Mouse (Mus musculus): Measurements from ENCODE around the gene Rundc1. TPM values are rescaled to one million over a fixed set of nuclear protein-coding genes. Genes with fewer than 3 reads are reported as not detected.
"Not testable (repeated sequence)": the region's sequence is repeated elsewhere in the genome, so short reads cannot be mapped to it uniquely, and the experiment has no call there.

The Rundc1 gene
- total RNA-seq, 2 experiments from 2014 or later = 5.7 to 6.0 TPM

GRCm38 (mm10) chr11:101465101-101465868 lies 40.4 kb downstream of the Rundc1 start:
- ATAC-seq (replicated peaks; ENCODE audit: poor library complexity, severe bottlenecking) = peak; percentile 26

GRCm38 (mm10) chr11:101465869-101466551 lies 41.1 kb downstream of the Rundc1 start, which contains the start of gene Vat1:
TSS of gene Vat1 (minus strand) at chr11:101466230.
- peak; percentile 37 for ATAC-seq (replicated peaks; ENCODE audit: poor library complexity, severe bottlenecking)

DNA sequence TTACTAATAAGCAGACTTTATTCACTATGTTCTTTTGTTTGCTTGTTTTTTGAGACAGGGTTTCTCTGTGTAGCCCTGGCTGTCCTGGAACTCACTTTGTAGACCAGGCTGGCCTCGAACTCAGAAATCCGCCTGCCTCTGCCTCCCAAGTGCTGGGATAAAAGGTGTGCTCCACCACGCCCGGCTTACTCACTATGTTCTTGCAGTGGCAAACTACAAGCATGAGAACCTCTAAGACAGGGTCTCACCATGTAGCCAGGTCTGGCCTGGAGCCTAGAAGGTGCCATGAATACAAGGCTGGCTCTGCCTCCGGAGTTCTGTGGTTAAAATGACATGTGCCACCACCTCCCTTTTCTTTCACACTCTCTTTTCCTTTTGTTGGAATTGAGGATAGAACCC lies 41.7 kb downstream of the Rundc1 start:
- ATAC-seq (replicated peaks; ENCODE audit: poor library complexity, severe bottlenecking) = not testable (repeated sequence)

DNA sequence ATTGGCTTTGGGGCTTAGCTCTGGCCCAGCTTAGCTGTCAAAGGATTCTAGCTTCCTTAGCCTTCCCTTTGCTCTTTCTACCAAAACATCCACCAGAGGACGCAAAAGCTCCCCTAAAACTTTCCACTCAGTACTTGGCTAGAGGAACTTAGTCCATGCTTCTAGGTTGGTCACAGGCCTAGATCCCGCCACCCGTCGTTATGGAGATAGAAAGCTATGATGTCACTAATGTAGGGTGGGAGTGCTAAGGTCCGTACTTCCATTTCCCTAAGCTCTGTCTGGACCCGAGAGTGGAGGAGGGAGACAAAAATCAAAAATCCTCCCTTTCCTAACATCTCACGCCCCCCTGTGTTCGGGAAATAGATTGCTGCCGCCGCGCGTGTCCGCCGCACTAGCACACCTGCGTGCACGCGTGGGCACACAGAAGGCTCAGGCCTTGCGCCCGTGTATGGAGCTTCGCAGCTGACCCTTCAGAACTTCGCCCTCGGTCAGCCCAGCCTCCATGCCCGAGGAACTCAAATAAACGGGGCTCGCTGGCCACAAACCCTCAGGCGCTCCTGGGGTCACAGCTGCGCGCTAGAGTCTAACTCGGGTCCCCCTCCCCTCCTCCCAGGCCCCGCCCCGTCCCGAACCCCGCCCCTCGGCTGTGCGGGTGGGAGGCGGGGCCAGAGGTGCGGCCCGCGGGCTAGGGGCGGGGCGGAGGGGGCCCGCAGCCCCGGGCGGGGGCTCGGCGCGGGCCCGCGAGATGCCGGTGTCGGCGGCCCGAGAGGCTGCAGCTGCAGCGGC lies 42.8 kb downstream of the Rundc1 start:
- peak; percentile 44 for ATAC-seq (replicated peaks; ENCODE audit: poor library complexity, severe bottlenecking)

DNA sequence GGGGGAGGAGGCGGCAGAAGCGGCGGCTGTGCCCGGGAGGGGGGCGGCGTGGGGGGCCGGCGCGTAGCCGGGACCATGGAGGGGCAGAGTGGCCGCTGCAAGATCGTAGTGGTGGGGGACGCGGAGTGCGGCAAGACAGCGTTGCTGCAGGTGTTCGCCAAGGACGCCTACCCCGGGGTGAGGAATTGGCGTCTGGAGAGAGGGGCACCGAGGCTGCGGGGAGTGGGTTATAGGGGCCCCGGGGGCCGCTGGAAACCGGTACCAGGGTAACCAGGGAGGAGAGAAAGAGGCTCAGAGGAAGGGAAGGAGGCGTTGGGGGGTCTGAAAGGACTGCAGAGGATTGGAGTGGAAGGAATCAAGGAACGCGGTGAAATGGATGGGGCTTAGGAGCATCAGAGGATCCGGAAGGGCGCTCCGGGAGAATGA lies 43.4 kb downstream of the Rundc1 start:
- ATAC-seq (replicated peaks; ENCODE audit: poor library complexity, severe bottlenecking) = no peak

GRCm38 (mm10) chr11:101468731-101469130 lies 43.8 kb downstream of the Rundc1 start:
- ATAC-seq (replicated peaks; ENCODE audit: poor library complexity, severe bottlenecking) = no peak

DNA sequence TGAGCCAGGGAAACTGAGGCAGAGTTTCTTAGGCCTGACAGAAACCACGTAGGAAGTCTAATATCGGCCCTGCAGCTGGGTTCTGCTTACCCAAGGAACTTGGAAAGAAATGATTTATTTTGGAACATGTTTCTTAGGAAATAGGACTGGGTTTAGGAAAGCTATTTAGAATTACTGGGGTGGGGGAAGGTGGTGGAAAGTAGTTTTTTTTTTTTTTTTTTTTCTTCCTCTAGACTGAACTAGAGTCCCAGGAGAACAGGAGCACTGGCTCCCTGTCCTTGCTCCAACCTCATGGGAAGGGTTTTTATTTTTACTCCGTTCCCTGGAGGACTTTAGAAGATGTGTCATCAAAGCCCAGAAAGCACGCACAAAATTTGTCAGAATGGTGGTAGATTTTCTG lies 44.3 kb downstream of the Rundc1 start:
- ATAC-seq (replicated peaks; ENCODE audit: poor library complexity, severe bottlenecking) = no peak

DNA sequence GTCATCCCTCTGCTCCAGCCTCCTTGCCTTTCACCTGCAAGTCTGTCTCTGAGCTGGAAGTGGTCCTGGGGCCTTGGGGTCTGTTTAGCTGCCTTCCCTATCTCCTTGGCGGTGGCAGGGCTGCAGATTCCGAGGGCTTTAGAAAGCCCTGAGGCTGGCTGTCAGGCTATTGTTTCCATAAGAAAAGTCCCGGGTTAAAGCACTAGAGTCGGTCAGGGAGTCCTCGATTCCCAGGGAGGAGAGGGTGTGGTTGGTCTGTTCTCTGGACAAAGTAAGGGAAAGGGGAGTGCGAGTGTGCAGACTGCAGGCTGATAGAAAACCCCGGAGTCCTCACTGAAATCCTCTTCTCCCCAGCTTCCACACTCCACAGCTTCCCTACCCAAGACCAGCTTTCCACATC lies 45.3 kb downstream of the Rundc1 start:
- no peak for ATAC-seq (replicated peaks; ENCODE audit: poor library complexity, severe bottlenecking)

DNA sequence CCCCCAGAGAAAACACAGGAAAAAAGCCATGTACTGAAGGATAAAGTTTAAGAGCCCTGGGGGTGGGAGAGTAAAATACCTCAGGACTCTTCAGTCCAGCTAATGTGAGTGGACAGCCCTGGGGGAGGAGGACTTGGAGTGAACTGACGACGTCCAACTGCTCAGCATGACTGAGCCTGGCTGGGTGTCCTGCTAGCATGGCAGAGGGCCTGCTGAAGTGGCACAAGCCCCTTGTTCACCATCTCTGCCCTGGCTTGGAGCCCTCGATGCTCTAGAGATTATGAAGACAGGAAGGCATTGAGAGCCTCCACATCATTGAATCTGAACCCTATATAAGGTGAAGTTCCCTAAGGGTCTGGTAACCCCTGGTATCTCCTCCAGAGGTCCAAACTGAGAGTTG lies 47.0 kb downstream of the Rundc1 start:
- ATAC-seq (replicated peaks; ENCODE audit: poor library complexity, severe bottlenecking) = no peak

DNA sequence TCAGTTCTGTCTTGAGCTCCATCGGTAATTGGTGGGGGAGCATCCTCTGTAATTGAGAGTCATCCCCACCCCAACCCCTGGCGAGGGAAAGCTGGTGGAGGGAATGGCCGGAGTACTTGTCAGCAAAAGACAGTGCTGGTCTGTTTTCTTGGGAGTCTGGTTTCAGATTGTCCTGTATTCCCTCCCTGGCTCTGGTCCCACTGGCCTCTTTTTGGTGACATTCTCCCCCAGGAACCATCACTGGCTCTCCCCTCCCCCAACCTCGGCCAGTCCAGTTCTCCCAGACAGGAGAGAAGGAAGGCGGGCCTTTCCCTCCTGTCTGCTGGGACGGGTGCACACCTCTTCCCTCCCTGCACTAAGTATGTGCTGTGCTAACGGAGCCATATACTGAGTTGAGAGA lies 47.5 kb downstream of the Rundc1 start:
- no peak for ATAC-seq (replicated peaks; ENCODE audit: poor library complexity, severe bottlenecking)

- ATAC-seq (replicated peaks; ENCODE audit: poor library complexity, severe bottlenecking) = 0 out of 2 replicates have a peak, but pooled peaks have one; percentile 27
Measured at GRCm38 (mm10) chr11:101473686-101474085, 48.8 kb downstream of the Rundc1 start.

DNA sequence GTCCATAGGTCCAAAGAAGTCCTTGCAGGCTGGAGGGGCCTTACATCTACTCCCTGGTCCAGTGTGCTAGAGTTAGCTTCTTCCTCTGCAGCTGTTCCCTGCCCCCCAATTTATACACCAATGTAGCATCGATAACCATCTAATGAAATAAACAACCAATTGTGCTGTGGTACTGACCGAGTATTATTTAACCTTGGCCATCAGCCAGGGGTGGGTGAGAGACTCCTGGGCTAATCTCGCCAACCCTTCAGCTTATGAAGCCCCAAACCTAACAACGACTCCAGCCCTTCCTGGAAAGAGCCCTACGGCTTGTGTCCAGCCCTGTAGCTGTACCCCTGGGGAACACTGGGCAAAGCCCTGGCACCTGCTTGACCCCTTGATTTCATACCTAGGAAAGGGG lies 49.4 kb downstream of the Rundc1 start:
- ATAC-seq (replicated peaks; ENCODE audit: poor library complexity, severe bottlenecking) = no peak

- ATAC-seq (replicated peaks; ENCODE audit: poor library complexity, severe bottlenecking) = not testable (repeated sequence)
Measured at GRCm38 (mm10) chr11:101476361-101476760, 51.5 kb downstream of the Rundc1 start.

DNA sequence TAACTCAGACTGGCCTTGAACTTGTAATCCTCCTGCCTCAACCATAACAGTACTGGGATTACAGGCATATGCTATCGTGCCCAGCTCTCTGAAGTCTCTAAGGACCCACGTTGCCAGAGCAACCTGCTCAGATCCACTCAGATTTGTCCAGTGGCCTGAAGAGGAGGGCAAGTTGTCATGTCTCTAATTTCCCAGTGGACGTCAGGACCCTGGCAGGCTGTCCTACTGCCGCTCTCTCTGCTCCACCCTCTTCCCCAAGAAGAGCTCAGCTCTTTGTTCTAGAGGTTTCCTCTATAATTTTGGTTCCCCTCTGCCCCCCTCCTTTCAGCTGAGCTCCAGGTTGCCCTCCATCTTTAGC lies 52.3 kb downstream of the Rundc1 start:
- no peak for ATAC-seq (replicated peaks; ENCODE audit: poor library complexity, severe bottlenecking)

DNA sequence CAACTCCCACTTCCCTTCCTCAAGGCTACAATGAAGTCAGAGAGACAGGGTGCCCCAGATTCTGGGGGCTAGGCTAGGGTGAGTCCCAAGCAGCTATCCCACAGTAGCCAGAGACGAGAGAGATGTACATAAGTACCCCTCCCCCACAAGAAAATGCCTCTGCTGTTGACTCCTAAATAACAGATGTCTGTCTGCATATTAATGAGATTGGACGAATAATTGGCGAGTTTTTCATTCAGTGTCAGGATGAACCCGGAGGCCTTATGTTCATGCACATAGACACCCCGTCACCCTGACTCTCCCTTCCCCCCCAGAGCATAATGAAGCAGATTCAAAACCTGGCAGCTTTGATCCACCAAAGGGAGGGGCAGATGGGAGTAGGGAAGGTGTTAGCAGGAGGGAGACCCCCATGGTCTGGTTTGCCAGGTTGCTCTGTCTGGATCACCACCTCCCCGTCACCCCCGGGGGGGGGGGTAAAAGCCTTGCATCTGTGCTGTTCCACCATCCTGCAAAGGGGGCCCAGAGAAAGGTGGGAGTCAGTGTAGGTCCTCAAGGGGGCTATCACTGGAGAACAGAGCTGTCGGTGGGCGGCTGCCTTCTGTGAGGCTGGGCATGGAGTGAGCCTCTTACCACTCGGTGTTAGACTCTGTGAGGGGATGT lies 52.8 kb downstream of the Rundc1 start:
- ATAC-seq (replicated peaks; ENCODE audit: poor library complexity, severe bottlenecking) = no peak

GRCm38 (mm10) chr11:101479171-101479635 lies 54.3 kb downstream of the Rundc1 start:
- ATAC-seq (replicated peaks; ENCODE audit: poor library complexity, severe bottlenecking) = no peak

DNA sequence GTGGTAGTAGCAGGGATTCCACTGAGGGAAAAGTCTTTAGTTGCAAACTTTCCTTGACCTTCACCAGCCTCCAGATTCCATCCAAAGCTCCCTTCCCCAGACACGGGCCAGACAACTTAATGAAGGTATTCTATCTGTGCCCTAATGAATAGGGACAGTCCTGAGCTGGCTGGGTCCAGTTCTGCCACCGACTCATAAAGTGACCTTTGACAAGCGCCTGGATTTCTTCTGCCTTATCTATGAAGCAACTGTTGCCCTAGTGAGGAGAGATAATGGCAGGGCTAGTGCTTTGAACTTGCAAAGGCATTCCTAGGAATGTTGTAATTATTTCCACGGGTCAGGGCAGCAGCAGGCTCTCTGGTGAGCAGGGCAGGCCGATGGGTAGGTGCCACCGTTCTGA lies 56.0 kb downstream of the Rundc1 start:
- ATAC-seq (replicated peaks; ENCODE audit: poor library complexity, severe bottlenecking) = no peak

DNA sequence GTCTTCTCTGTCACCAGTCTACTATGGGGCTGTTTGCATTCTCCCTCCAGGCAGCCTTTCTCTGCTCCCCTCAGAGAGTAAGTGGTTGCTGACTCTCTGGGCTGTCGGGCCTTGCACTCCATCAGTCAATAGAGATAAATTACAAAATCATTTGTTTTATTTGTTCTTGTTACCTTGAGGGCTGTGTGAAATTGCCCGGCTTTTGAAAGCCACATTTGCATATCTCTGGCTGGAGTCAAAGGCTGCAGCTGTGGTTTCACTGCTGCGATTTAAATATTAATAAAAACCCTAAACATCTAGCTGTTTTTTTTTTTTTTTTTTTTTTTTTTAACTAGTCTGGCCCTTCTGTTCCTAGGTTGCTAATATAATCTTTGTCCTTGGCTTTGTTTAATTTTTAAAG lies 58.9 kb downstream of the Rundc1 start:
- no peak for ATAC-seq (replicated peaks; ENCODE audit: poor library complexity, severe bottlenecking)

GRCm38 (mm10) chr11:101484245-101484644 lies 59.4 kb downstream of the Rundc1 start:
- ATAC-seq (replicated peaks; ENCODE audit: poor library complexity, severe bottlenecking) = no peak

DNA sequence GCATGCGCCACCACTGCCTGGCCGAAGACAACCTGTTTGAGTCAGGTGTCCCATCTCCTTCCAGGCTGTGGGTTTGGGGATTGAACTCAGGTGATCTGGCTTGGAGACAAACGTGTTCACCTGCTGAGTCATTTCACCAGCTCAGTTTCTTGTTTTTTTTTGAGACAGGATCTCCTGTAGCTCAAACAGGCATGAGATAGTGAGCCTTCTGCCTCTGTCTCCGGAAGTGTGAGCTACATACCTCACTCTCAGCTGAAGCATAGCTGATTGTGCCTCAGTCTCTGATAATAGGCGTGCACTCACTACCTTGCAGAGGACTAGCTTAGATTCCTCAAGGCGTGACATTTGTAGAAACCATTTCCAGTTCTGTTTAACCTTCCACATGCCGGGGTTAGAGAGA lies 59.9 kb downstream of the Rundc1 start:
- ATAC-seq (replicated peaks; ENCODE audit: poor library complexity, severe bottlenecking) = no peak
